Mouse (Mus musculus) thymus, postnatal 36 days (tissue): ENCODE measurements at regions not wholly inside any gene's neighbourhood (a gene's known extent, or its start where the extent isn't known, plus 50 kb on each side); places are given as distances from the start of the nearest gene placed in this dataset.
A peak's percentile ranks its signal among the peaks of the same experiment; 100 is the strongest.

Experiments
- DNase-seq, 2 experiments: peaks; one replicate each; pipeline ENCODE4 v3.0.0; 2022; ENCODE audit warnings: mixed read lengths in 2 of 2

GRCm38 (mm10) chr2:79086857-79087578 is 168.2 kb upstream of the Itga4 start:
- DNase-seq: peak in 1 of 2 experiments; percentile 11

- DNase-seq: no peak
Observed at GRCm38 (mm10) chr2:79087600-79088205, 167.5 kb upstream of the Itga4 start.

- DNase-seq: no peak
Observed at GRCm38 (mm10) chr2:79090273-79090672, 165.0 kb upstream of the Itga4 start.

GRCm38 (mm10) chr2:79094298-79094697 is 160.9 kb upstream of the Itga4 start:
- no peak for DNase-seq

- DNase-seq: no peak
Observed at GRCm38 (mm10) chr2:79096532-79097251, 158.5 kb upstream of the Itga4 start.

GRCm38 (mm10) chr2:79099601-79100000 is 155.6 kb upstream of the Itga4 start:
- DNase-seq: no peak

- DNase-seq: no peak
Observed at GRCm38 (mm10) chr2:79111673-79112072, 143.6 kb upstream of the Itga4 start.

GRCm38 (mm10) chr2:79112076-79112475 is 143.2 kb upstream of the Itga4 start:
- no peak for DNase-seq

GRCm38 (mm10) chr2:79120610-79121345 is 134.4 kb upstream of the Itga4 start:
- DNase-seq: no peak

GRCm38 (mm10) chr2:79122530-79122929 is 132.7 kb upstream of the Itga4 start:
- no peak for DNase-seq

GRCm38 (mm10) chr2:79124272-79124976 is 130.8 kb upstream of the Itga4 start:
- DNase-seq: no peak

- peak; percentile 39 to 47 for DNase-seq
Observed at GRCm38 (mm10) chr2:79126170-79126879, 128.9 kb upstream of the Itga4 start.

GRCm38 (mm10) chr2:79126996-79127741 is 128.1 kb upstream of the Itga4 start:
- DNase-seq: no peak

GRCm38 (mm10) chr2:79127822-79128221 is 127.4 kb upstream of the Itga4 start:
- DNase-seq: no peak

- no peak for DNase-seq
Observed at GRCm38 (mm10) chr2:79130660-79131059, 124.6 kb upstream of the Itga4 start.

GRCm38 (mm10) chr2:79131235-79131634 is 124.0 kb upstream of the Itga4 start:
- DNase-seq: no peak

- DNase-seq: no peak
Observed at GRCm38 (mm10) chr2:79131743-79132517, 123.3 kb upstream of the Itga4 start.

GRCm38 (mm10) chr2:79132518-79132845 is 122.7 kb upstream of the Itga4 start:
- no peak for DNase-seq

GRCm38 (mm10) chr2:79134281-79134680 is 120.9 kb upstream of the Itga4 start:
- DNase-seq: no peak

- no peak for DNase-seq
Observed at GRCm38 (mm10) chr2:79135986-79136385, 119.2 kb upstream of the Itga4 start.
